Mouse (Mus musculus) forebrain, postnatal 0 days (tissue): ENCODE measurements around the gene Robo1. TPM values are rescaled to one million over a fixed set of nuclear protein-coding genes. Genes with fewer than 3 reads are reported as not detected.

Experiments
- ATAC-seq: fragments of 200-750 bp; cut with Nextera tagmentation; 2 replicates; pipeline ENCODE4 v1.8.0; 2017; ENCODE audit warnings: mild to moderate bottlenecking, moderate library complexity
- DNase-seq: peaks from one replicate; pipeline ENCODE4 v3.0.0-alpha.2; 2015
- H3K27ac ChIP-seq: fragments of 300-500 bp; sonication (generic); 2 replicates; pipeline ENCODE4 v1.5.1; 2014; ENCODE audit warnings: low read depth, mild to moderate bottlenecking, antibody characterized with exemption, low read length, moderate library complexity, mixed read lengths
- H3K27me3 ChIP-seq: fragments of 300-500 bp; sonication (generic); 2 replicates; pipeline ENCODE4 v1.6.1; 2014; ENCODE audit warnings: mild to moderate bottlenecking, low read length, mixed read lengths; ENCODE audit not compliant: insufficient read depth
- H3K36me3 ChIP-seq: fragments of 300-500 bp; sonication (generic); 2 replicates; pipeline ENCODE4 v1.6.1; 2014; ENCODE audit warnings: mild to moderate bottlenecking, moderate library complexity; ENCODE audit not compliant: insufficient read depth
- H3K4me1 ChIP-seq: fragments of 300-500 bp; sonication (generic); 2 replicates; pipeline ENCODE4 v1.6.1; 2014; ENCODE audit warnings: antibody characterized with exemption; ENCODE audit not compliant: insufficient read depth
- H3K4me2 ChIP-seq: fragments of 300-500 bp; sonication (generic); 2 replicates; pipeline ENCODE4 v1.6.1; 2014; ENCODE audit warnings: low read depth, mild to moderate bottlenecking, moderate library complexity
- H3K4me3 ChIP-seq: fragments of 300-500 bp; sonication (generic); 2 replicates; pipeline ENCODE4 v1.5.1; 2014; ENCODE audit warnings: low read depth, low read length, mixed read lengths
- H3K9ac ChIP-seq: fragments of 300-500 bp; sonication (generic); 2 replicates; pipeline ENCODE4 v1.6.1; 2014; ENCODE audit warnings: mild to moderate bottlenecking
- H3K9me3 ChIP-seq: fragments of 300-500 bp; sonication (generic); 2 replicates; pipeline ENCODE4 v1.6.1; 2016; ENCODE audit warnings: low read length
- CTCF ChIP-seq: sonication (generic); IDR thresholded peaks from 2 replicates; pipeline ENCODE4 v1.5.1; 2016; ENCODE audit warnings: antibody characterized with exemption, control low read depth, low read depth
- WGBS: fragments of 180-500 bp; shearing (Covaris S2); extraction: QIAGEN DNeasy Blood & Tissue Kit; methylation state at CpG from one replicate; pipeline ENCODE4 v1.1.7; 2014; 5-methylcytosine and 5-hydroxymethylcytosine counted together
- polyA plus RNA-seq: library from polyadenylated mRNA; unstranded; fragments of >200 nt; fragmentation: Nextera tagmentation; extraction: Ambion mirVana; gene quantifications from 2 replicates; pipeline ENCODE4 v1.2.1, GENCODE M21; 2015
- total RNA-seq: library from RNA; depleted of rRNA; stranded (reverse); fragments of >200 nt; gene quantifications from 2 replicates; pipeline ENCODE4 v1.2.3, GENCODE M21; 2014

The Robo1 gene
- total and polyA plus RNA-seq, 2 experiments from 2014 or later, result 29.0 to 129 TPM

- Histone ChIP-seq H3K4me3 (no peak overlapping the region), H3K9ac (no peak overlapping the region), H3K9me3 (no peaks in the 10 kb centered on the region), H3K36me3 (no peaks in the 10 kb centered on the region), H3K27ac (no peak overlapping the region), H3K4me1 (no peaks in the 10 kb centered on the region), H3K27me3 (no peaks in the 10 kb centered on the region), H3K4me2 (no peak overlapping the region)
- no peak for ATAC-seq
- TF ChIP-seq CTCF, result no peak
- DNase-seq, result no peak
- WGBS, result 60% methylated on average over 4 of the region's 4 CpGs
These were observed 295.5 kb downstream of the Robo1 start for GRCm38 (mm10) chr16:72603487-72604206.

- Histone ChIP-seq H3K4me2 (no peak overlapping the region), H3K27me3 (no peaks in the 10 kb centered on the region), H3K9ac (no peak overlapping the region), H3K27ac (no peak overlapping the region), H3K36me3 (no peaks in the 10 kb centered on the region), H3K9me3 (no peaks in the 10 kb centered on the region), H3K4me1 (no peaks in the 10 kb centered on the region), H3K4me3 (no peak overlapping the region)
- ATAC-seq (no peak), DNase-seq (peak; percentile 87)
- WGBS, result 25% methylated on average over 6 of the region's 6 CpGs
- peak; percentile 85 for TF ChIP-seq CTCF
These were observed 297.0 kb downstream of the Robo1 start for GRCm38 (mm10) chr16:72605066-72605465.

- Histone ChIP-seq H3K27ac (no peak overlapping the region), H3K9ac (no peak overlapping the region), H3K4me2 (no peak overlapping the region), H3K4me1 (no peaks in the 10 kb centered on the region), H3K9me3 (no peaks in the 10 kb centered on the region), H3K27me3 (no peaks in the 10 kb centered on the region), H3K4me3 (no peak overlapping the region), H3K36me3 (no peaks in the 10 kb centered on the region)
- TF ChIP-seq CTCF, result no peak
- no peak for ATAC-seq
- peak; percentile 15 for DNase-seq
- 8% methylated on average over 4 of the region's 4 CpGs for WGBS
These were observed 302.6 kb downstream of the Robo1 start for GRCm38 (mm10) chr16:72610661-72611112.

GRCm38 (mm10) chr16:72614898-72615297 is 306.8 kb downstream of the Robo1 start:
- Histone ChIP-seq H3K4me1 (no peaks in the 10 kb centered on the region), H3K27me3 (no peaks in the 10 kb centered on the region), H3K4me3 (no peak overlapping the region), H3K4me2 (no peak overlapping the region), H3K27ac (no peak overlapping the region), H3K9ac (no peak overlapping the region), H3K9me3 (no peaks in the 10 kb centered on the region), H3K36me3 (no peaks in the 10 kb centered on the region)
- ATAC-seq, result peak; percentile 60; the same call in 1 of the 2 replicates
- peak; percentile 76 for TF ChIP-seq CTCF
- 7% methylated on average over 1 of the region's 1 CpGs for WGBS
- DNase-seq, result peak; percentile 49

GRCm38 (mm10) chr16:72615360-72615759 is 307.3 kb downstream of the Robo1 start:
- Histone ChIP-seq H3K4me2 (no peak overlapping the region), H3K4me1 (no peaks in the 10 kb centered on the region), H3K36me3 (no peaks in the 10 kb centered on the region), H3K9ac (no peak overlapping the region), H3K27ac (no peak overlapping the region), H3K9me3 (no peaks in the 10 kb centered on the region), H3K27me3 (no peaks in the 10 kb centered on the region), H3K4me3 (no peak overlapping the region)
- TF ChIP-seq CTCF, result no peak
- ATAC-seq (no peak), DNase-seq (no peak)
- WGBS, result 68% methylated on average over 2 of the region's 2 CpGs

GRCm38 (mm10) chr16:72622371-72622770 is 314.3 kb downstream of the Robo1 start:
- Histone ChIP-seq H3K9ac (peak overlapping the region; percentile 1; the same call in 1 of the 2 replicates), H3K27me3 (no peaks in the 10 kb centered on the region), H3K4me2 (peak overlapping the region; percentile 24), H3K4me1 (no peaks in the 10 kb centered on the region), H3K4me3 (no peak overlapping the region), H3K27ac (0 out of 2 replicates have a peak overlapping the region, but pooled peaks have one; percentile 22), H3K9me3 (no peaks in the 10 kb centered on the region), H3K36me3 (no peaks in the 10 kb centered on the region)
- 50% methylated on average over 4 of the region's 4 CpGs for WGBS
- no peak for DNase-seq
- TF ChIP-seq CTCF, result no peak
- ATAC-seq, result no peak

GRCm38 (mm10) chr16:72622868-72623267 is 314.8 kb downstream of the Robo1 start:
- 15% methylated on average over 10 of the region's 10 CpGs for WGBS
- no peaks in the 10 kb centered on the region for H3K27me3 ChIP-seq
- no peaks in the 10 kb centered on the region for H3K4me1 ChIP-seq
- TF ChIP-seq CTCF, result no peak
- peak overlapping the region; percentile 1; the same call in 1 of the 2 replicates for H3K9ac ChIP-seq
- H3K27ac ChIP-seq, result peak overlapping the region; percentile 66
- peak overlapping the region; percentile 24 for H3K4me2 ChIP-seq
- ATAC-seq (peak; percentile 67; the same call in 1 of the 2 replicates), DNase-seq (peak; percentile 51)
- H3K4me3 ChIP-seq, result no peak overlapping the region
- H3K36me3 ChIP-seq, result no peaks in the 10 kb centered on the region
- H3K9me3 ChIP-seq, result no peaks in the 10 kb centered on the region
